Mouse (Mus musculus) neural tube, embryonic 13.5 days (tissue): ENCODE results near the gene Babam2. TPM values are rescaled to one million over a fixed set of nuclear protein-coding genes. Genes with fewer than 3 reads are reported as not detected.

Experiments used
- ATAC-seq: fragments of 200-750 bp; cut with Nextera tagmentation; 2 replicates; pipeline ENCODE4 v1.8.0; 2017; ENCODE audit warnings: low read depth, mild to moderate bottlenecking, moderate TSS enrichment, moderate library complexity
- H3K27ac ChIP-seq: fragments of 300-500 bp; sonication (generic); replicated peaks from 2 replicates; pipeline ENCODE4 v1.5.1; 2015; ENCODE audit warnings: moderate library complexity, mild to moderate bottlenecking, inconsistent platforms
- H3K27me3 ChIP-seq: fragments of 300-500 bp; sonication (generic); 2 replicates; pipeline ENCODE4 v1.6.1; 2015; ENCODE audit warnings: mild to moderate bottlenecking, inconsistent platforms
- H3K36me3 ChIP-seq: fragments of 300-500 bp; sonication (generic); 2 replicates; pipeline ENCODE4 v1.6.1; 2015; ENCODE audit warnings: mild to moderate bottlenecking, inconsistent platforms
- H3K4me1 ChIP-seq: fragments of 300-500 bp; sonication (generic); replicated peaks from 2 replicates; pipeline ENCODE4 v1.6.1; 2015; ENCODE audit warnings: inconsistent platforms
- H3K4me2 ChIP-seq: fragments of 300-500 bp; sonication (generic); 2 replicates; pipeline ENCODE4 v1.6.1; 2015; ENCODE audit warnings: inconsistent platforms, mild to moderate bottlenecking, moderate library complexity
- H3K4me3 ChIP-seq: fragments of 300-500 bp; sonication (generic); 2 replicates; pipeline ENCODE4 v1.5.1; 2015; ENCODE audit warnings: mild to moderate bottlenecking, inconsistent platforms
- H3K9ac ChIP-seq: fragments of 300-500 bp; sonication (generic); 2 replicates; pipeline ENCODE4 v1.6.1; 2015; ENCODE audit warnings: moderate library complexity, mild to moderate bottlenecking, inconsistent platforms
- H3K9me3 ChIP-seq: fragments of 300-500 bp; sonication (generic); 2 replicates; pipeline ENCODE4 v1.6.1; 2016; ENCODE audit warnings: inconsistent platforms
- WGBS: fragments of 180-500 bp; shearing (Covaris S2); methylation state at CpG from one replicate; pipeline ENCODE4 v1.1.7; 2015; 5-methylcytosine and 5-hydroxymethylcytosine counted together
- polyA plus RNA-seq: library from polyadenylated mRNA; unstranded; fragments of >200 nt; fragmentation: Nextera tagmentation; extraction: Ambion mirVana; gene quantifications from 2 replicates; pipeline ENCODE4 v1.2.1, GENCODE M21; 2015

The Babam2 gene
- polyA plus RNA-seq, 1 experiment from 2014 or later, result 54.4 TPM

DNA sequence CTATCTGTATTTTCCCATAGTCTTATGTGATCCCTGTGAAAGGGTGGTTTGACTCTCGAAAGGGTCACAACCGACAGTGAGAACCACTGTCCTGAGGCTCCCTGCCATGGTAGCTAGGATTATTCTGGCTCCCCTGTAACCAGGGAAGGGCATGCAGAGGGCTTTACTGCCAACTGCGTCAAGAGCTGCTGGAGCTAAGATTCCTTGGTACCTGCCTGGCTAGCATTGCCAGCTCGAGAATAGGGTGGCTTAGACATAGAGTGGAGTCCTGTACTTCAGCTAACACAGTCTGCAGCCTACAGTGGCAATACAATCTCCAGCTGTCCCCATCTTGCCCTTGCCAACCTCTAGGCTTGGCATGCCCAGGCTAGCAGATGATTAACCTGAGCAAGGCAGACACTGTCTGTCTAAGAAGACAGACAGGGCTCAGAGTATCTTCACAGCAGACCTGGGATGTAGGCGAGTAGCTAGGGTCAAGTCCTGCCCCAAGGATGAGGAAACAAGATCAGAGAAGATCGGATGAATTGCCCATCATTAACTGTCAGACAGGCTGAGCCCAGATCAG is 389.1 kb downstream of the Babam2 start:
- H3K9me3 ChIP-seq, result no peaks in the 10 kb centered on the region
- no peak overlapping the region for H3K4me2 ChIP-seq
- no peaks in the 10 kb centered on the region for H3K4me1 ChIP-seq
- WGBS, result 85% methylated on average over 6 of the region's 6 CpGs
- H3K4me3 ChIP-seq, result no peak overlapping the region
- ATAC-seq, result no peak
- no peak overlapping the region for H3K9ac ChIP-seq
- no peaks in the 10 kb centered on the region for H3K36me3 ChIP-seq
- no peak overlapping the region for H3K27ac ChIP-seq
- no peaks in the 10 kb centered on the region for H3K27me3 ChIP-seq

DNA sequence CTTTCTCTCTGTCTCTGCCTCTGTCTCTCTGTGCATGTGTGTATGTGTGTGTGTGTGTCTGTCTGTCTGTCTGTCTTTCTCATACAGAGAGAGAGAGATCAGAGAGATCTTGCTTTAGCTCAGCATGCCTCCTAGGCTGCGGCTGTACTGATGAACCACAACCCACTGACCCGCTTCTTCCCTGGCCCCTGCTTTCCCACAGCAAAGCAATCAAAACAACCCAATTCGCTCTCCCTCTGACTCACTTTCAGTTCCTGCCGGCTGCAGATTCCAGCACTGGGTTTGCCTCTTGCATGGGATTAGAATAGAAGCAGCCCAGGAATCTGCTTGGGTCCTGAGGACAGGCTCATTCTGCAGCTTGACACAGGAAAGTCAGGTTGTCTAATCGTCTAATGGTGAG is 392.0 kb downstream of the Babam2 start:
- H3K36me3 ChIP-seq, result no peaks in the 10 kb centered on the region
- 53% methylated on average over 5 of the region's 5 CpGs for WGBS
- no peak for ATAC-seq
- H3K9ac ChIP-seq, result no peak overlapping the region
- H3K4me1 ChIP-seq, result no peaks in the 10 kb centered on the region
- no peak overlapping the region for H3K27ac ChIP-seq
- H3K27me3 ChIP-seq, result no peaks in the 10 kb centered on the region
- H3K4me3 ChIP-seq, result no peak overlapping the region
- H3K9me3 ChIP-seq, result no peaks in the 10 kb centered on the region
- H3K4me2 ChIP-seq, result no peak overlapping the region

DNA sequence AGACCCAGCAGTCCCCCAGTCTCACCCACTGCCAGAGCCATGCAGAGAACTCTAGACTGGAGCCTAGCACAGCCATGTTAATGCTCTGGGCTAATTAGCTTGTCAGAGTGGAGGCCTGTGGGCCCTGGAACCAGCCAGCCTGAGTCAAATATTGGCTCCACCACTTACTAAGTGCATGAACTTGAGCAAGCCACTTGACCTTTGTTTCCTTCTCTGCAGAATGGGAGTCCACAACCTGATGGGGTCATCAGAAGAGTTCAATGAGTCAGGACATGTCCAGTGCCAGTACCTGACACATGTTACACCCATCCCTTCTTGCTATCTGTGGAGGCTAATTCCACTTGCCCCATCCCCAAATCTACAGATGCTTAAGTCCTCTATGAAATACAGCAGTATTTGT is 394.8 kb downstream of the Babam2 start:
- Histone ChIP-seq H3K36me3 (no peaks in the 10 kb centered on the region), H3K4me3 (no peak overlapping the region), H3K9ac (no peak overlapping the region), H3K4me1 (no peaks in the 10 kb centered on the region), H3K27ac (no peak overlapping the region), H3K4me2 (no peak overlapping the region), H3K9me3 (no peaks in the 10 kb centered on the region), H3K27me3 (no peaks in the 10 kb centered on the region)
- no peak for ATAC-seq

DNA sequence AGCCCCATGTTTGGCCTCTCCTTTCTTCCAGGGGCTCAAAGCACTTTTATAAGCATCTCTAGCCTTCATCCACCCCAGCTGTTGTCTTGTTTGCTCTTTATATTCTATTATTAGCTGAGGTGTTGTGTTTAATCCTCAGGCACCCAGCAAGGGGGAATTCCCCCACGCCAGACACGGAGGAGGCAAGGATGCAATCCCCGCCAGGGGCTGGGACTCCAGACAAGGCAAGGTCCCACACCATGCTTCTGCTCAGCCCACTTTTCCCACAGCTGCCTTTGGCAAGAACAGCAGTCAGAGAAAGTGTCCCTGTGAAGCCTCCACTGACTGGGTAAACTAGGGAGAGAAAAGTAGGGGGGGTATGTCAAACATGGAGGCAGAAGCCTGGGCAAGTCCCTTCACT is 401.2 kb downstream of the Babam2 start:
- H3K4me2 ChIP-seq, result no peak overlapping the region
- H3K4me3 ChIP-seq, result no peak overlapping the region
- no peak overlapping the region for H3K27ac ChIP-seq
- no peak overlapping the region for H3K9ac ChIP-seq
- WGBS, result 79% methylated on average over 3 of the region's 3 CpGs
- no peaks in the 10 kb centered on the region for H3K27me3 ChIP-seq
- H3K36me3 ChIP-seq, result no peaks in the 10 kb centered on the region
- H3K4me1 ChIP-seq, result peaks cover 10% of the 10 kb centered on the region
- ATAC-seq, result no peak
- H3K9me3 ChIP-seq, result no peaks in the 10 kb centered on the region

DNA sequence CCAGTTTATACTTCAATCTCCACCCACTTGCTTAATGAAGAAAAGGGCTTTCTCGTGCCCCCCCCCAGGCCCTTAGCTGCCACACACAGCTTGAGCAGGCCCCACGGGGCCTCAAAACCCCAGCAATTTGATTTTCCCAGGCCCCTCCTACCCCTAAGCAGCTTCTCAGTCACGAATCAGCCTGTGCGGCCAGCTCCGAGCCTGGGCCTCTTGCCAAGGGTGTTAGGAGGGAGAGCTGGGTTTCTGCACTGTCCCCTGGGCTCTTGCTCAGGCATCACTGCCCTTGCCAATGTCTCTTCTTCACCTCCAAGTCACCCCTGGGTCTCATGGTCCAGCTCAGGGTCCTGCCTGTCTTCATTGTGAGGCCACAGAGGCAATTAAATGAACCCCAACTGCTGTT is 405.0 kb downstream of the Babam2 start:
- peaks cover 10% of the 10 kb centered on the region for H3K4me1 ChIP-seq
- no peak overlapping the region for H3K4me2 ChIP-seq
- H3K27me3 ChIP-seq, result no peaks in the 10 kb centered on the region
- no peaks in the 10 kb centered on the region for H3K9me3 ChIP-seq
- 0 out of 2 replicates have a peak overlapping the region, but pooled peaks have one; percentile 45 for H3K9ac ChIP-seq
- no peak overlapping the region for H3K4me3 ChIP-seq
- no peak overlapping the region for H3K27ac ChIP-seq
- WGBS, result 43% methylated on average over 5 of the region's 5 CpGs
- no peaks in the 10 kb centered on the region for H3K36me3 ChIP-seq
- ATAC-seq, result peak; percentile 19

DNA sequence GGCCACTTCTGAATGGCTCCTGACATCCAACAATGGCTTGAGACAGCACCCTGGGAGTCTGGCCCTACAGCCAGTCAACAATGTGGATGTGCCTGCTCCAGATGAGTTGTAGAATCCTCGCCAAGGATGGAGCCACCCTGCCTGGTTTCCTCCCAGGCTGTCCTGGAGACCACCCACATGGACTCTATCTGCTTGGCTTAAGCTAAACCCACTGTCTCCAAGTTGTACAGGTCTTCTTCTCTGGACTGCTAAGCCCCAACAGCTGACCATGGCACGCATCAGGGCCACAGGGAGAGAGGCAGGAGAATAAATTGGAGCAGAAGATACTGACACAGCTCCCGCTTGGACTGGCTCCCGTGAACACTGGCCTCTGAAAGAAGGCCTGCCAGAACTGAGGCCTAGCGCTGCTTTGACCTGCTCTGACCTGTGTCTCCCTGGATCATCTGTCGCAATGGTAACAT is 405.5 kb downstream of the Babam2 start:
- no peak for ATAC-seq
- no peaks in the 10 kb centered on the region for H3K27me3 ChIP-seq
- peaks cover 10% of the 10 kb centered on the region for H3K4me1 ChIP-seq
- H3K9ac ChIP-seq, result no peak overlapping the region
- no peaks in the 10 kb centered on the region for H3K36me3 ChIP-seq
- H3K9me3 ChIP-seq, result no peaks in the 10 kb centered on the region
- 82% methylated on average over 6 of the region's 6 CpGs for WGBS
- H3K4me2 ChIP-seq, result no peak overlapping the region
- H3K4me3 ChIP-seq, result no peak overlapping the region
- H3K27ac ChIP-seq, result no peak overlapping the region

DNA sequence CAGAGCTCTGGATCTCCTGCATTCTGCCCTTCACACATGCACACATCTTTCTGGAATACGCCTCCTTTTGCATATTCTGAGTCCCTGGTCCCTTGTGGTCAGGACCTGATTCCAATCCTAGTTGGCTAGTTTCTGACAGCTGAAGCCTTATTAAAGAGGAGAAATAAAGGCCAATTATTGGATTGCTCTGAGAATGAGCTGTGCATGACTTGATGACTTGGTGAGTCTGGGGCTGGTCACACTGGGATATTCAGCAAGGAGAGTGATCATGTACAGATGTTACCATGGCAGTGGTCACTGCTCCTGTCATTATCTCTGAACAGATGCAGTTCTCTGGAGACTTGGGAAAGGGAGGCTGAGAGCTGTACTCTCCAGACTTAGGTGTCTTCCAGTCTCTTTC is 406.1 kb downstream of the Babam2 start:
- no peak overlapping the region for H3K27ac ChIP-seq
- ATAC-seq, result no peak
- H3K4me1 ChIP-seq, result peaks cover 10% of the 10 kb centered on the region
- H3K4me2 ChIP-seq, result no peak overlapping the region
- H3K9me3 ChIP-seq, result no peaks in the 10 kb centered on the region
- H3K36me3 ChIP-seq, result no peaks in the 10 kb centered on the region
- no peak overlapping the region for H3K9ac ChIP-seq
- H3K27me3 ChIP-seq, result no peaks in the 10 kb centered on the region
- no peak overlapping the region for H3K4me3 ChIP-seq
- 97% methylated on average over 1 of the region's 1 CpGs for WGBS

DNA sequence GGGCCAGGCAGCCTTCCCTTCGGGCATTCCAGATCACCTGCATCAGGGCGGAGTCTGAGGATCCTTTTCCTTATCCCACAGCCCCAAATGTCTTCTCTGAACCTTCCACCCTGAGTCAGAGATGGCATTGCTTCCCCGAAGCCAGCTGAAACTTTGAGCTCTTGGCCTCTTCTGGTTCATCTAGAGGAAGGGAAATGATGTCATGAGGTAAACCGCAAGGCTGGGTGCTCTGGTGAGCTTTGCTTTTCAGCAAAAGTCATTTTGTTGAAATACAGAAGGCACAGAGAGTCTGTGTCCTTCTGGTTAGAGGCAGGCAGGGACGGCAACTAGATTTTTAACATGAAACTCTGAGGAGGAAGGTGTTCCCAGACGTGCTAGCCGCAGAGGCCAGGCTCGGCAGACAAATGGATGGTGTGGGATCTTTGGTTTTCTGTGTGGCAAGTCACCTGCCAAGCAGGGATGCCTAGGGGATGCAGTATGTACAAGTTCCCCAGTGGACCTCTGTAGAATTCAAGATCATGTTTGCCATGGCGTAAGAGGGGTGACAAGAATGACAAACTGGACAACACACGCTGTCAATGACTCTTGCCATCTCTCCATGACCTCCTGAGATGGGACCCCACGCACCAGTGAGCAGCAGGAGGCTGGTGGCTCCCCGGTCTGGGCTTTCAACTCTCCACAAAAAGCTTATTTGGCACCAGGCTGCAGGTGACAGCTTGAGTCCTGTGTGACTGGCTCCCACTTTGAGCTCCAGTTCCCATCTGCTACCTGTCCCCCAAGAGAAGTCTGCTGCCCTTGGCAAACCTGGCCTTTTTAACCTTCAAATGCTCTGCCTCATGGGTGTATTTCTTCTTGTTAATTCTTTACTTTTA is 406.9 kb downstream of the Babam2 start:
- no peaks in the 10 kb centered on the region for H3K9me3 ChIP-seq
- no peak for ATAC-seq
- H3K27me3 ChIP-seq, result no peaks in the 10 kb centered on the region
- no peak overlapping the region for H3K4me3 ChIP-seq
- H3K27ac ChIP-seq, result no peak overlapping the region
- H3K9ac ChIP-seq, result no peak overlapping the region
- 82% methylated on average over 12 of the region's 12 CpGs for WGBS
- no peak overlapping the region for H3K4me2 ChIP-seq
- peaks cover 10% of the 10 kb centered on the region for H3K4me1 ChIP-seq
- no peaks in the 10 kb centered on the region for H3K36me3 ChIP-seq

DNA sequence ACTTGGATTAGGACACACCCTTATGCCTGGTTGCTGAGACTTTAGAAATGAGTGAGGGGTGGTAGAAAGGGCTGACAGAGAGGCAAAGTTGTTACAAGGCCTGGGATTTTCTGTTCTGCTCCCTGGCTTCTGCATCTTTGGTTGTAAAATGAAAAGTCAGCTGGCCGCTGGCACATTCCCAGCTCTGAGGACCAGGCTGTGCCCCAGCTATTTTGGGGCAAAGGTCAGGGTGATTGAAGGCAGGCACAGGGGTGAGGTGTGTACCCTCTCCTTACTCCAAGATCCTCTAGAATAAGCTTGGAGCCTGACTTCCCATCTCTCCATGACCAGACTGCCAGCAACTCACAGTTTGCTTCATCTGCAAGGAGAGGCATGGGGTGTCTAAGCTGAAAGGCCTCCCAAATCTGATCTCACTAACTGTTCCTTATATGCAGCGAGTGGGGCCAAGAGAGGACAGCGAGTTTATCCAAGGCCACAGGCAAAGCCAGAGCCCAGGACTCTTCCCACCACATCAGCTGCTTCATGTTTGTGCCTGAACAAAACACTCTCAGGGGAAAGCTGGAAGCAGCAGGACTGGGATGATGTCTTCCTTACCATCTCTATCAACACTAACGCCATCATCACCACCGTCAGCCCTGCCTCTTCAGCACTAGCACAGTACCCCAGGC is 409.1 kb downstream of the Babam2 start:
- H3K4me1 ChIP-seq, result peaks cover 10% of the 10 kb centered on the region
- H3K9me3 ChIP-seq, result no peaks in the 10 kb centered on the region
- no peak overlapping the region for H3K4me2 ChIP-seq
- no peak overlapping the region for H3K27ac ChIP-seq
- no peaks in the 10 kb centered on the region for H3K36me3 ChIP-seq
- H3K4me3 ChIP-seq, result no peak overlapping the region
- H3K9ac ChIP-seq, result no peak overlapping the region
- H3K27me3 ChIP-seq, result no peaks in the 10 kb centered on the region
- 88% methylated on average over 5 of the region's 5 CpGs for WGBS
- no peak for ATAC-seq

DNA sequence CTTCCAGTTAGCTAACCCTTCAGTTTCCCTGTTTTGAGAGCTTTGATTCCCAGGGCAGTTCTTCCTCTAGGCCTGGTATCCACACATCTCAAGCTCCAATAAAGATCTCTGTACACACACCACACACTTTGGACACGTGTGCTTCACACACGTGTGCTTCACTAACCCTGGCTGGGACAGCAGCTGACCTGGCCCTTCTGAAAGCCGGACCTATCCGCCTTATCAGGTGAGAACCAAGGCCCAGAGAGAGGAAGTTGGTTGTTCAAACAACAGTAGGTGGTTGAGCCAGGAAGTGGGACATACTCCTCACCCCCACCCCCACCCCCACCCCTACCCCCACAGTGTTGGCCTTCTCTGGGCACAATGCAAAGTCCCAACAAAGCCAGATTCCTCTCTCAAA is 413.2 kb downstream of the Babam2 start:
- Histone ChIP-seq H3K9ac (no peak overlapping the region), H3K36me3 (no peaks in the 10 kb centered on the region), H3K4me1 (no peaks in the 10 kb centered on the region), H3K27me3 (no peaks in the 10 kb centered on the region), H3K4me2 (no peak overlapping the region), H3K4me3 (no peak overlapping the region), H3K9me3 (no peaks in the 10 kb centered on the region), H3K27ac (no peak overlapping the region)
- 90% methylated on average over 4 of the region's 4 CpGs for WGBS
- no peak for ATAC-seq

DNA sequence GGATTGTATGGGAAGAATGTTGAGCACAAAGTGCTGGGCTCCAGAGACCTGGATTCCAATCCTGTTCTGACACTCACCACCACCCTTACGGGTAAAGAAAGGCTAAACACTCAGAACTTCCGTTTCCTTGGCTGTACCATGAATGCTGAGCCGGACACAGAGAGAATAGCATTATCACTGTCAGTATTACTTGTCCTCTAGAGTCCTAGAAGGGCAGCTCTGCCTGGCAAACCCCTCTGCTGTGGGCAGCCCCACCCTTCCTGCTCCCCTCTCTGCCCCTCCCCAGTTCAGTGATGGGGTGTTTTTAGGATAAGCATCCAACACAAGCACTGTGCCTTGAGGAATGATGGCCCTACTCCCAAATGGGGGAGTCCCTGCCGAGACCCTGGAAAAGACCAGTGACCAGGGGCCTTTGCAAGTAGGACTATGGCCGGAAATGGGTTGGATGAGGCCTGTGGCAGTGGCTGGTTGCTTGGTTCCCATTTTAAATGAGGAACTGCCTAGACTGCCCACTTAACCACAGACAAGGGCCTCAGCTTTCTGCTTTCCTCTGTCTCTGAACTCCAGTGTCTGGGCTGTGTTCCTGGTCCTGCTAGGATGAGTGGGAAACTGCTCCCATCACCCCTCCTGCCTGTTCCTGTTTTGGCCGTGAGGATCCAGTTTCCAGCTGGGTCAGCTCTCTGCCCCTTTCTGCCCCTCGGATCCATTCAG is 414.9 kb downstream of the Babam2 start:
- H3K4me3 ChIP-seq, result no peak overlapping the region
- H3K36me3 ChIP-seq, result no peaks in the 10 kb centered on the region
- no peaks in the 10 kb centered on the region for H3K27me3 ChIP-seq
- no peak overlapping the region for H3K9ac ChIP-seq
- H3K4me1 ChIP-seq, result no peaks in the 10 kb centered on the region
- no peak for ATAC-seq
- H3K27ac ChIP-seq, result no peak overlapping the region
- H3K4me2 ChIP-seq, result no peak overlapping the region
- no peaks in the 10 kb centered on the region for H3K9me3 ChIP-seq
- WGBS, result 78% methylated on average over 7 of the region's 7 CpGs

DNA sequence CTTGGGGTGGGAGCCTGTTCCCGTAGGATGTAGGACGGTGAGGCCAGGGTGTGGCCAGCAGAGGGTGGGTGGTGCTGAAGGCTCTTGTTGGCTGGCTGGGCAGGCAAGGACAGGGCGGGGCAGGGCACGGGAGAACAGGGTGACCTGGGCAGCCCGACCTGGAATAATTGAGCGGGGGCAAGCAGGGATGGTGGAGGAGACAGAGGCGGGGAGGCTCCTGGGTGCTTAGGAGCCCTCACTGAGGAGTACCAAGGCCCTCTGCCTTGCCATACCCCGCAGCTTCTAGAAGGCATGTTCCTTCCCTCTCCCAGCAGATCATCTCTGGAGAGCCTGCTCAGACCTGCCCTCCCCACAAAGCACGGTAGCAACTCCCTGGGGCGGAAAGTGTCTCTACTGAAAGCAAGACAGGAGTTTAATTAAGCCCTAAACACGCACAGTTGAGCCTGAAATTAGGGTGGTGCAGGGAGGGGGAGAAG is 423.5 kb downstream of the Babam2 start:
- Histone ChIP-seq H3K4me3 (no peak overlapping the region), H3K36me3 (no peaks in the 10 kb centered on the region), H3K9ac (no peak overlapping the region), H3K27ac (no peak overlapping the region), H3K27me3 (no peaks in the 10 kb centered on the region), H3K4me1 (no peaks in the 10 kb centered on the region; the same call in 1 of the 2 replicates), H3K9me3 (no peaks in the 10 kb centered on the region), H3K4me2 (no peak overlapping the region)
- no peak for ATAC-seq
- 42% methylated on average over 11 of the region's 11 CpGs for WGBS
